Mouse (Mus musculus) heart, adult 11 months (tissue): ENCODE measurements around the gene Rbms1.

Source experiments
- DNase-seq: peaks from one replicate; pipeline ENCODE4 v3.0.0; 2022

The Rbms1 gene

DNA sequence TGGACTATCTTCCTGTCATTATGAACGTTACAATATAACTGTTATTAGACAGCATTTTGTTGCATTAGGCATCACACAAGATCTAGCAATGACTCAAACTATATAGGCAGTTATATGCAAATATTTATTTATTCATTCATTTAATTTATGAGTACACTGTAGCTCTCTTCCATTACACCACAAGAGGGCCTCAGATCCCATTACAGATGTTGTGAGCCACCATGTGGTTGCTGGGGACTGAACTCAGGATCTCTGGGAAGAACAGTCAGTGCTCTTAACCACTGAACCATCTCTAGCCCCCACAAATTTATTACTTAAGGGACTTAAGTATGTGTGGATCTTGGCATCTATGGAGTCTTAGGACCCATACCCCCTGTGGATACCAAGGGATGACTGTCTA, 214.4 kb downstream of the Rbms1 start:
- no peak for DNase-seq

DNA sequence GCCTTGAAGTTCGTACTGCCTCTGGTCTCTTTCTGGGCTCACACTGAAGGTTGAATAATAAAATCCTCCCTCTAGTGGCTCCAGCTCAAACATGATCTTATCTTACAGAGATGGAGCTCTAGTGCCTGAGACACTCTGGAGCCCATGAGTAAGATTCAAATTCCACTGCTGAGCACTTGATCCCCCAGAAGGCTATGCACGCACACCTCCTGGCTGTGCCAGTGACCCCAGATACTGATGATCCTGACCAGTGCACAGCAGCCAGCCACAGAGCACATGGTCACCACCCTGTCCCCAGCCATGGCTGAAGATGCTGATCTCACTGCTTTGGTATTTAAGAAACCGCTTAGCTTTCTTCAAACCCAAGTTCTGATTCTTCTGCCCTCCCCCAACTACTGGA, 215.4 kb downstream of the Rbms1 start:
- DNase-seq, result peak; percentile 96

DNA sequence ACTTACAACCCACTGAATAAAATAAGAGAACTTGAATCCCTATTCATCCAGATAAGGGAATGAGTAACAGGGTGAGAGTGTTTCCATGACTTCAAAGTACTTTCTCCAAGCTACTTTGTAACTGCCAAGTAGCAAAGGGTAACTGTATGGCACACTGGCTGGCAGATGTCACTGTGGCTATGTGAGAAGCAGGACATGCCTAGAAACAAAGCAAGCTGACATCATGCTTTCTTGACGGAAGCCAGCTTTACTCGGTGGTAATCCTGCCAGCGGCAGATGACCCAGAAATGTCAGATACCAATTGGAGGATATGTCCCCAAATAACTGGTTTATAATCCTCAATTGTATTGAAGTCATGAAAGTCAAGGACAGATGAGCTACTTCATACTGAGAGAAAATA, 218.3 kb downstream of the Rbms1 start:
- DNase-seq, result no peak

DNA sequence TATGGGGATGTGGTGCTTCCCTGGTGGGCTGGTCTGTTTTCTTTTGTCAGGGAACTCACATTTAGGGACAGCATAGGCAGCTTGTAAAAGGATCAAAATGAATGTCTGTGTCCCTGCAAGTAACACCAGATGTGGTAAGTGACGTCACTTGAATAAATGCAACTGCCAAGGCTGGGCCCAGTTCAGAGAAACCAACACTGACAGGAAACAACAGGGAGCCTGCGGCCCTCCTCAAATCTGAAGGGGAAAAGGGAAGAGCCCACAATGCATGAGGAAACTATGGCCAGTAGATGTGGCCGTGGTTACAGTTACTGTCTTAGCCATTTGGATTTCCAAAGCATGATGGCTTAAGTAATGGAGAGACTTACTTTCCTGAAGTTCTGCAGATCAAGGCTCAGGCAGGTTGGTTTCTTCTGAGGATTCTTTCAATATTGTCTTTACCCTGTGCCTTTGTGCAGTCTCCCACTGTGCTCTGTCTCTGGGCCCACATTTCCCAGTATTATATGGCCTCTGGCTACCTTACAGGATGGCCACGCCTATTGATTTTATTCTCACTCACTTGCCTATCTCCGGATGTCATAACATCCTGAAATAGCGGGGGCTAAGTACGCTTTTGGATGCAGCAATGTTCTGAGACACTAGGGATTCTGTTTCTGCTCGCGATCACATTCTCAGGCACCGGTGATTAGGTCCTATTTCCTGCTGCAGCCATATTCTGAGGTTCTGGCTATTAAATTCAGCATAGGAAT, 223.4 kb downstream of the Rbms1 start:
- DNase-seq, result peak; percentile 87

DNA sequence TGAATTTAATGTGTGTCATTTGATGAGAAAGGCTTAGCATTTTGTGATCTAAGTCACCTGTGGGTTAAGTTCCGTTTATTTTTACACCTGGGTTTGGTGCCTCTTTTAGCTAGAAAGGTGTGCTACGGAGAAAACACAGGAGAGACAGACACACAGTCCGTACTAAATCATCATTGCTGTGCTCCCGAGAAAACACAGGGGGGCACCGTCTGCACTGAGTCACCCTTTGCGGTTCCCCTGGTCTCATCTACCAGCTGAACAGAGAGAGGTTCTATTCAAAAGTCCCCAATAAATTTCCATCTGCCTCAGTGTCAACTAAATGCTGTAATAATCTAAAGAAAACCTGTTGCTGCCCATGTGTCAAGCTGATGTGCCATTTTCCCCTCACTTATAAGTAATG, 232.1 kb downstream of the Rbms1 start:
- peak; percentile 41 for DNase-seq

DNA sequence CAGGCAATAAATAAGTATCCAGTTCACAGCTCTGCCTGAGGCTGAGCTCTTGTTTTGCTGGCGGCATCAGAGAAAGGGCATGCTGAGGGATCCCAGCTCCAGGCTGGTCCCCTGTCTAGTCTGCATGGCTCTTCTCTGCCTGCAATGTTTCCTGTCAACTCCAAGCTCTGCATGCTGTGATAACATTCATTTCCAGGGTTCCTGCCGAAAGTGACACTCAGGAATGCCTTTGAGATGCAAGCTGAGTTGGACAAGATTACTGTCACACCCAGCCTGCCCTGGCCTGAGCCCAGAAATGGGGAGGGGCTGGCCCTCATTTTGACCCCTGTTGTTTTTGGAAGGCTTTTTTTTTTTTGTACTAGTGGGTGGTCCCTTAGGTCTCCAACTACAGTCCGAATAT, 233.0 kb downstream of the Rbms1 start:
- DNase-seq, result peak; percentile 95

DNA sequence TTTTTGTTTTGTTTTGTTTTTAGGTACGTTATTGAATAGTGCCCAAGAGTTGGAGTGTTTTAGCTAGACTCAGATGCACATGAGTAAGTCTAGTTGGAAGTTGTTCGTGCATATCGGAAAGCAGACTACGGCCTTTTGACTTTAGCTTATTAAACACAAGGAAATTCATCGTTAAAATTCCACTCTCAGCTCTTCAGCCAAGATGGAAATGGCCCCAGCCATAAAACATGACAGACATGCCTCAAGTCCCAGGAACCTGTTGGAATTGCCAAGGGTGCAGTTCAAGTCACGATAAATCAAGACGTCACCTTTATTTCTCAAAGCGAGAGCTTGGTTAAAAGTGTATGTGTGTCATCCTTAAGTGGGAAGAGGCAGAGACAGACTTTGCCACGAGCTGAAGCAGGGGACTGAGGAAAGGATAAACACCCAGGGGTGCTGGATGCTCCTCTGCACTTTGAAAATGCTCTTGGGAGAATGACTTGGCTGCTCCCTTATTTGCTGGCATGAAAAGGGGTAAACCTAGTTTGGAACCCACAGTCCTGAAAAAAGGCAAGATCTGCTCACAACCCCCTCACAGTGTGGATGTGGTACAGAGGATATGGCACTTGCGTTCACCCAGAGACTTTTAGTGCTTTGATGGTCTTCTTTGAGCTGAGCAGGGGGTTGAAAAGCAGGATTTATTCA, 233.9 kb downstream of the Rbms1 start:
- peak; percentile 66 for DNase-seq

DNA sequence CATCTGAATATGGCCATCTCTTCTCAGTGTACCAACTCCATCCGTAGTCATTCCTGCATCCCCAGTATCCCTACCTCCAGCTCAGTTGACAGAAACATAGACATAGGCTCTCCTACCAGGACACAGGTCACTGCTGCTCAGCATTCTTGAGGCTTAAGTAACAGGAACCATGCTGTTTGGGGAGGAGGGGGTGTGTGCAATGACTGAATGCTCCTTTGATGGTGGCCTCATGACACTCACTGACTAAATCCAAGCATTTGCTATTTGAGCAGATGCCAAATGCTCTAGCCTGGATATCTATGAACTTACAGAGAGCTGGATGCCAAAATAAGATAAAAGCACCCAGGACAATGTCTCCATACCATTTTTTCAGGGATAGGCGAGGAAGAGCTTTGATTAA, 238.3 kb downstream of the Rbms1 start:
- peak; percentile 64 for DNase-seq

DNA sequence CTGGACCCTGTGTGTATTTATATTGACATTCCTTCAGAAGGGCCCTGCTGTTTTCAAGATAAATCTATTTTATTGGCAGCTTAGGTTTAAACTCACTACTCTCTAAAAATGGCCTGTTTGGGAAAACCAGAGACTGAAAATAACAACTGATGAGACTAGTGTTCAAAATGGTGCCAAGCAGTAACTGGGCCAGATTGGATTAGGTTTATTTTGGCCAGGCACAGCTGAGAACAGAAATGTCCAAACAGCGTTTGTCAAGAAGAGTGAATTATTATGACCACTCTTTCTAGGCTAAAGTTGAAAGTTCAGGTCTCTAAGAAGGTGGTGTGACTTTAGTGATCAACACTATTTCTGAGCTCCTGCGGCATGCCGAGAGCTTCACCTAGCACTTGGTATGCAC, 240.0 kb downstream of the Rbms1 start:
- peak; percentile 85 for DNase-seq

DNA sequence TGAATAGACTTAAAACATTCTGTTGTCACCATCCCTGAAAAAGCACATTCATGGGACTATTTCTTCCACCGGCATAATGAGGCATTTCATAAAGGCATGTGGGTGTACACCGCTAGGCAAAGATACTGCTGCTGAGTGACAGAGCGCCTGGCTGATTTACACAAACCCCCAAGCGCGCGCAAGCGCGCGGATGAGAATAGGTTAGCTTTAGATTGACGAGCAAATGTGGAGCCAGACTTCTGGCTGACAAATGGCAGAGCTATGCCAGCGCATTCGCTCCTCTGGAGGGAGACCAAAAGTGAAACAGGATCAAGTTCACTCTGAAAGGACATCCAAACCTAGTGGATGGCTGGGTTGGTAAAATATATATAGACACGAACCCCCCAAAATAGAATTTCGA, 240.5 kb downstream of the Rbms1 start, which contains the start of gene Itgb6:
Gene Itgb6 (minus strand): TSS at position 130 of the 400 bp plus-strand sequence.
- peak; percentile 97 for DNase-seq

DNA sequence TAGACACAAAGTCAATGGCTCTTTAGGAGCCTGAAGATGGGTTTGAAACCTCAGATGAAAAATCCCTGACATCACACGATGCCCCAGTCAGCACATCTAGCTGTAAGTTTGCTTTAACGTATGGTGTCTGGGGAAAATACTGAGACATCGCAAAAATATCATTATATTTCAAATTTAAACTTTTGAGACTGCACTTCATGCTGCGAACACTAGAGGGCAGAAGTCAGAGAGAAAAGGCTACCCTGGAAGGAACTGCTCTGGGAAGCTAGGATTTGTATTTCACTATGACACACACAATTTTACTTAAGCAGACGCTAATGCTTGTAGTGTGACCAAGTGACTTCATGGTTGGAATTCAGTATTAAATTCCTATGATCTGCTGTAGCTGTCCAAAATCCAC, 242.1 kb downstream of the Rbms1 start:
- peak; percentile 67 for DNase-seq

DNA sequence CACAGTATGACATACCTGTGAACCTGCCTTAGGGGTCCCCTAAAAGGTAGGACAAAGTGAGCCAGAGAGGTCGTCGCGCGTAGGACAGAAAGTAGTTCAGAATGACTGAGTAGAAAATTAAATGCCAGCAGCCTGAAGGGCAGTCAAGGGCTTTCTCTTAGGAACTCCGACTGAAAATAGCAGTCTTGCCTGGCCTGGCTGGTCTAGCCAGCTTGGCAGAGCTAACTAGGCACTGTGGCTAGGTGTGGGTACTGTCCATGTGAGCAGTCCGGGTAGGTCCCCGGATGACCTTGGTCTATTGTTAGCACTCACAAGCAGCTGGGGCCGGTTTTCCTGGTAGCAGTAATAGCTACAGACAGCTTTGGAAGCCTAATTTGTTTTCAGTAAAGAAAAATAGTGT, 242.8 kb downstream of the Rbms1 start:
- DNase-seq, result peak; percentile 98

DNA sequence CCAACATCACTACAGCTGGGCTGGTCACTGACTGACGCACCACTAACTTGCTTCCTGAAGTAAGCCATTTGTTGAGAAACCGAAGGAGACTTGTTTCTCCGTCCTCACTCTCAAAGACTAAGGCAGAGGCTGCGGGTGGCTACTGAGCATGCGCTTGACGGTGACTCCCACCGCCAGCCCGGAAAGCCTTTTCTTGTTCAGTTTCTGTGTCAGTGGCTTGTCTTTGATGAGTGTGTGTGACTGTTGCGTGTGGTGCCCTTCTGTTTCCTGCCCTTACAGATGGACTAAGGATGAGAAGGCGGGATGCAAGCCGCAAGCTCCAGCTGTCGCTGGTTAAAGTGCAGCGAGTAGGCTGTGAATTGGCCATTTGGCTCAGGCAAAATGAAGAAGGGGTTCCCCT, 245.6 kb downstream of the Rbms1 start:
- DNase-seq, result peak; percentile 89

DNA sequence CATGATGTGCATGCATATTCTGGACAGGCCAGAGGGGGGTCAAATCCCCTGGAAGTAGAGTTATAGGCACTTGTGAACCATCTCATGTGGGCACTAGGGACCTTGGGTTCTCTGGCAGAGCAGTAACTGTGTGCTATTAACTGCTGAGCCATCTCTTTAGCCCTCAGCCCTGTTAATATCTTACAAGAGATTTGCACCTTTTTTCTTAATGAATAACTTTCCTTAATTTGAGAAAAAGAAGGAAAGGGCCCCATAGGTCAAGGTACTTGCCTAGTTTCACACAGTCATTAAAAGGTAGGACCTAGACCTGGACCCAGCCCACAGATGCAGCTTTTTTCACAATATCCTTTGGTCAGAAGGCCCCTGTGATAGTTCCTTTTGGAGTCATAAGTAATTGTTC, 246.4 kb downstream of the Rbms1 start:
- DNase-seq, result no peak

DNA sequence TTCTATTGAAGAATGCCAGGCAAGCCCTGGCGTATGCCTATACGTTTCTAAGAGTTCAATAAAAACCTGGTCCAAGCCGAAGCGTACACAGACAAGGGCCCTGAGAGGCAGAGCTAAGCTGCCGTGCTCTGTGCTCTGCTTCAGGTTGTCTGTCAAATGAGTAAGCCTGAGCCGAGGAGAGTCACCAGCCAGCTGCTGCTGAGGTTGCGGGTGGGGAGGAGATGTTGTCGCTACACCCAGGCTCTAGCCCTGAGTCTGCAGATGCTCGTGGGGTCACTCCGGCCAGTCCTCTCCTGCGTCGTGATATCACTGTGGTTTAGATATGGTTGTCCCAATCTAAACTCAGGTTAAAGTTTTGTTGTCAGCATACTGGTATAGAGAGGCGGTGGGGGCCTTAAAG, 247.2 kb downstream of the Rbms1 start:
- DNase-seq, result peak; percentile 87

DNA sequence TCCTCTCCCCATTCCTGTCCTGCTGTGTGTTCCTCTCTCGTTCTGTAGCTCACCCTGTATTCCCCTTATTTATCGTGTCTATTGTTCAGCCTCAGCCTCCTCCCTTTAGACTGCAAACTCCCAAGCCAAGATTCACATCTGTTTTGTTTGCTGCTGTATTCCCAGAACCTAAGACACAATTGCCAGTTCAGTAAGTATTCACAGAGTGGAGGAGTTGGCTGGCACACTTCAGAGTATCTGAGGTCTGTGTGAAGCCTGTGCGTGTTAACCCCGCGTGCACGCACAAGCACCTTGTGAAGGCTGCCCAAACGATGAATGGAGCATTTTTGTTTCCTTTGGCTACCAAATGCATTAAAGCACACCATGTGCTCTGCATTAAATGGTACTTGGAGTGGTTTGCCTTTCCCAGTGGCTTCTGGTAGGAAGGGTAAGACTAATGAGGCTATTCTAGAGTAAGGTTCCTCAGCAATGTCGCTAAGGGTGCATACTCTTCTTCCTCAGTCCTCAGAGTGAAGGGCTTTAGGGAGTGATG, 248.0 kb downstream of the Rbms1 start:
- DNase-seq, result peak; percentile 78

DNA sequence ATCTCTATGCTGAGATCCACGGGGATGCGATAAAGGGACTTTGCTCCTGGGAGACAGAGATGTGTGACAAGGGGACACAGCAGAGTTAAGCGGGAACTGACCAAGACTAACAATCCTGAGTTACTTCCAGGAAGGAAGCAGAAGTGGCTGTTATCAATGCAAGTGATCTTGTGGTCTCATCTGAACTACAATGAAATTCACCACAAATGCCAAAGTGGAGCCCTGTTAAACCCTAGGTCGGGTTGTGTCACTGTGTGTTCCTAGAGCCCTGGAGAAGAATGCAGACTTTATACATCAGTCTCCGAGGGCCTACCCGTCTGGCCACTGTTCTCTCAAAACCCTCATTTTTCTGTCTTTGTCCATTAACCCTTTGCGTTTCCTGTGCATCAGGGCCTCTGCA, 248.5 kb downstream of the Rbms1 start:
- DNase-seq, result no peak

DNA sequence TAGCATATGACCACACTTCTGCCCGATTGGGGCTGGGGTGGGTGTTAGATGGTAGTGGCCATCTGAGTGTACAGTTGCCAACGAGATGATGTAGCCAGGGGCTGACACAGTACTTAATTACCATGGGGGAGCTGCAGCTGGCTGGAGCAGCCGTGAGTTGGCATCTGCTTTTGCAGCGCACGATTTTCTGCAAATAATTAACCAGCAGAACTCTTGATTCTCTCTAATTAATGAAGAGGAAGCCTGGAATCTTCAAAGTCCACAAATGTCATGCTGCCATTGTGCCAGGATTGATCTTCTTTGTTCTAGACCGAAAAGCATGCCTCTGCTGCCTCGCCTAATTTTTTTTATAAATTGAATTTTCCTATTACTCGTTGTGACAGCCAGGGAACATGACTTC, 249.1 kb downstream of the Rbms1 start:
- peak; percentile 86 for DNase-seq

DNA sequence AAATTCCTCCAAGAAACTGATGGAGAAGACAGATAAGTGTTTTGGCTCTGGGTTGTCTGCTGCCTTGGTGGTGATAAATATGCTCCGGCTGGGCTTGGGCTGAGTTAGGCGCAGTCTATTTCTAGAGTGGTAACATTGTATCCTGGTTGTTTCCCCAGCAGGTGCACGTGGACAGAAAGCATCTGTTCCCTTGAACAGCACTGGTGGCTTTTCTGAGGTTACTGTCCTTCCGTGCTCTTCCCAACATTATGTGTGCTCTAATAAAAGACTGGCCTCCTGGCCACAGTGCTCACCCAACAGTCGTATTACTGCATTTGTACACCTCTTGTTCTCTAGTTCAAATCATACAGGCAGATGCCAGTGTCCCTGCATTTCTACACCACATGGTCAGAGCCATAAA, 250.1 kb downstream of the Rbms1 start:
- DNase-seq, result peak; percentile 93

DNA sequence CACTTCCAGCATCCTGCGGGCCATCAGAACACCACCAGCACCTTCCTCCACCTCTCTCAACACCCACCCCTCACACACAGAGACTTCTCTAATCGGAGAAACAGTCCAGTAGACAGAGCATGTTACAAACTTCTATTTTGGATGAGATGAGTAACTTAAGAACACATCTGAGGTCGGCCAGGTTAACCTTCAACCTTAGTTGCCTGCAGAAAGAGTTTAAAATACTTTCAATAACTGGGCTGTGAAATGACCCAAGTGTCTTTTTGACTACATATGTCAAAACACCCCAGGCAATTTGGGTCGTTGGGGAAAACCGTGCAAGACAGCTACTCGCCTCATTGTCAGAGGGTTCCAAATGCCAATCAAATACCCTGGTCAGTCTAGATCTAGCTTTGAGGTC, 250.5 kb downstream of the Rbms1 start:
- no peak for DNase-seq

DNA sequence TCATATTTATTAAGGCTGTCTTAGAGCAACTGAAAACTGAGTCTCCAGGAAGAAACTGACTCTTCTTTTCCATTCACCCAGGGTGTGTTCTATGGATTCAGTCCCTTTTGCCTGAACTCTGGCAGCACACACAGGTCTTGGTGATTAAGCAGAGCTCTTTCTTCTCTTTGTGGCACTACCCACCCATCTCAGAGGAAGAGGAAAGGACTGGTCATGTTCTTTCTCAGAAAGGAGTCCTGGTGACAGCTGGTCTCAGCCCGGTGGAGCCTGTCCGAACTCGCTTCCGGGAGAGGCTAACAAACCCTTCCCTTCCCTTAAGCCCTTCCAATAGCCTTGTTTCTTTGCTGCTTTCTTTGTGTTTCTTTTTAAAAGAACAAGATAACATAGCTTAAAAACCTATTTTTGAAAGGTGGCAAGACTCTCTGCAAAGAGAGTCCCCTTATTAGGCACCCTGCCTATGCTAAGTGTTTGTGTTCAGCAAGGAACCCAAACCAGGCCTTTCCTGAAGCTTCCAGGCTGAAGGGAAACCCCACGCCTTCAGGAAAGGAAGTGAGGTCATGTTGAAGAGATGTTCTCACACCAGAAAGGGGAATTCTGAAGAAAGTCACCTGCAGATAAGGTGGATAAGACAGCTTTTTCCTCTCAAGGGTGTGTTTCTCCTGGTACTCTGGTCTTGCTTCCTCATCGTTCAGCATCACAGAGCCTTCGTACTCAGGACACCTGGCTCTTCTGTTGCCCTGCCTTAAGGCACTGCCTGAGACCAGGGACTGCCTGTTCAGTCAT, 251.7 kb downstream of the Rbms1 start:
- peak; percentile 94 for DNase-seq

DNA sequence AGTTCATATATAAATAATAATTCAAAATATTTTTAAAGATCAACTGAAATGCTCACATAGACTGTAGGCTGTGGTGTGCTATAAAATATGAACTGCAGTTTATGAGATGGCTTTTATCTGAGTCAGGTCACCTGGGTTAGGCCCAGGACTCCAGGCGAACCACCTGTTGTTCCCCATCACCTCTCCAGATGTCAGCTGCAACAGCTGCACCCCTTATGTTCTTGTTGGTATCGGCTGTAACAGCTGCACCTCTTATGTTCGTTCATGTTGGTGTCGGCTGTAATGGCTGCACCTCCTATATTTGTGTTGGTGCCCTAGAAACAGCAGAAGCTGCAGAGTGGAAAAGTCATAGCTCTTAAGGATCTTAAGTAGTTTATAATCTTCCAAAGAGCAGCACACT, 252.7 kb downstream of the Rbms1 start:
- DNase-seq, result no peak

DNA sequence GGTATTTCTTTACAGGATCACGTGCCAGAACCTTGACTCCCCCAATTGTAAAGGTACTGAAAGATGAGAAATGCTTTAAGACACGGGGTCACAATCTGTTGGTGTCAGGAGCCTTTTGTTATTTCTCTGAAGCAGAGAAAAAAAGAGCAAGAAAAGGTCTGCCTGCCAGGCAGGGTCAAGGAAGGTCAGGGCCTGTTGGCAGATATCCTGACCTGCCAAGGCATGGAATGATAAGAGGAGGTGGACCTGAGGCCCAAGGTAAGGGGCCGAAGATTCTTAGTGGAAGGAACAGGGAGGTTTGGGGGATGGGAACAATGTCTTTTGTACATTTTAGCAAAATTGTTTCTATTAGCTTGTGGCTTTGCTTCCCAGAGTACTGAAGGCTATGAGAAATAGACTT, 254.3 kb downstream of the Rbms1 start:
- DNase-seq, result peak; percentile 86

DNA sequence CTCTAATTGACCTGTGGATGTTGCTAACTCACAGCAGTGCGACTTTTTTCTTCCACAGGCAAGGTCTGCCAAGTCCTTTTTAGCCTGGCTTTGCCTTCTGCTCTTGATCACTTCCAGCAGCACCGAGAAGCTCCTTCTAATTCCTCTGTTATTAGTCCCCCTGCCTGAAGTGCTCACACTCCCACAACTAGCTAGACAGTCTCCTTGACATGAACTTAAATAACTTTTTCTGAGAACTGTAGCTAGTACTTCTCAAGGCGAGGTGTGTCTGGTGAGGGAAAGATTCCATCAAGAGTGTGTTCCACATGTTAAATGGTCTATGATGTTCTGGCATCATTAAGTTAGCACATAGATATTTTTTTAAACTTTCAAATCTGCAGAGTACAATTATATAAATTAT, 256.1 kb downstream of the Rbms1 start:
- DNase-seq, result peak; percentile 88
